Mouse (Mus musculus) lung, adult 2 months (tissue): ENCODE measurements around the gene Tmem269.

Source experiments
- CTCF ChIP-seq: fragments of 200-500 bp; IDR thresholded peaks from 2 replicates; pipeline ENCODE4 v1.5.1; 2011; ENCODE audit warnings: mild to moderate bottlenecking, low read length, control low read depth; ENCODE audit not compliant: insufficient read depth
- POLR2A ChIP-seq: fragments of 200-500 bp; IDR thresholded peaks from 2 replicates; pipeline ENCODE4 v1.6.1; 2011; ENCODE audit warnings: low read depth, mild to moderate bottlenecking, control low read depth, low read length, borderline replicate concordance; ENCODE audit errors: extremely low read depth

GRCm38 (mm10) chr4:119183525-119183924 lies 34.5 kb downstream of the Tmem269 start:
- TF ChIP-seq POLR2A (no peak), CTCF (no peak)
